Mouse (Mus musculus) large intestine, adult 2 months (tissue): ENCODE measurements around the gene Tmprss12. TPM values are rescaled to one million over a fixed set of nuclear protein-coding genes. Genes with fewer than 3 reads are reported as not detected.
A peak's percentile ranks its signal among the peaks of the same experiment; 100 is the strongest.
"Not testable (repeated sequence)": the region's sequence is repeated elsewhere in the genome, so short reads cannot be mapped to it uniquely, and the experiment has no call there.

Source experiments
- DNase-seq: peaks from one replicate; pipeline ENCODE4 v3.0.0-alpha.2; 2012; ENCODE audit warnings: low read depth, low spot score
- WGBS: fragments of 180-500 bp; shearing (Covaris S2); methylation state at CpG from one replicate; pipeline ENCODE4 v1.1.7; 2018; 5-methylcytosine and 5-hydroxymethylcytosine counted together
- polyA plus RNA-seq: library from polyadenylated mRNA; depleted of rRNA; stranded (reverse); fragments of >200 nt; gene quantifications from 2 replicates; pipeline ENCODE4 v1.2.3, GENCODE M21; 2012

Gene Tmprss12
- polyA plus RNA-seq, 1 experiment = not detected

GRCm38 (mm10) chr15:100270609-100271008, 10.0 kb upstream of the Tmprss12 start:
- DNase-seq = not testable (repeated sequence)
- 76% methylated on average over 7 of the region's 7 CpGs for WGBS

GRCm38 (mm10) chr15:100271411-100271810, 9.2 kb upstream of the Tmprss12 start:
- no peak for DNase-seq
- WGBS = 90% methylated on average over 14 of the region's 14 CpGs

DNA sequence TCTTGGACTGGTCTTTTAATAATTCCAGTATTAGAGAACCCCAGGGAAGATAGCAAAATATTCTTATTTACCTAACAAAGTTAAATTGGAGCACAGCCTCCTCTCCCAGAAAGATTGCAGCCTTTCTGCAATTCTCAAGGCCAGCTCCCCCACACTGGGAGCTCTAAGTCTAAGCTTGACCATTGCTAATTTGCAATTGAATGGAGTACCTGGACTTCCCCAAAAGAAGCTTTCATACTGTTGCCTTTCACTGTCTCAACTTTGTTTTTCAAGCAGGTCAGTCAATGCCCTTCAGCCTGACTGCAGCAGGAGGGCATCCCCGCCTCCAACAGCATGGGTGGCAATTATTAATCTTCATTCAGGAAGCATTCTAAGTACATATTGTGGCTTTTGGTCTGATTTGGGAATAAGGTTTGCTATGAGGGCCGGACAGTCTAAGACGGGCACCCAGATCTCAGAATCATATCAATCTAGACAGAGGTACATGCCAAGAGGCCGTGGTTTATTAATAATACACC, 6.8 kb upstream of the Tmprss12 start:
- DNase-seq = not testable (repeated sequence)
- WGBS = 97% methylated on average over 4 of the region's 4 CpGs

- no peak for DNase-seq
- 93% methylated on average over 7 of the region's 7 CpGs for WGBS
Observed at GRCm38 (mm10) chr15:100274790-100275559, 5.7 kb upstream of the Tmprss12 start.

DNA sequence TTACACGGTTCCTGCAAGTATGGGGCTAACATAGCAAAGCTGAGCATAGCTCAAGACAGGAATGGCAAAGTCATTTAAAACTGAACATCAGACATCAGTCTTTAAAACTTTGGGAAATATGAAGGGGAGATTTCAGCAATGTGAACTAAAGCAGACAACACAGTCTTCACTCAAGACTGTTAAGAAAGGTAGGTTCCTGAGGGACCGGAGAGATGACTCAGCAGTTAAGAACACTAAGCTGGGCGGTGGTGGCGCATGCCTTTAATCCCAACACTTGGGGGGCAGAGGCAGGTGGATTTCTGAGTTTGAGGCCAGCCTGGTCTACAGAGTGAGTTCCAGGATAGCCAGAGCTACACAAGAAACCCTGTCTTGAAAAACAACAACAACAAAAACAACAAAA, 4.2 kb upstream of the Tmprss12 start:
- WGBS = 93% methylated on average over 4 of the region's 4 CpGs
- DNase-seq = no peak

GRCm38 (mm10) chr15:100277586-100277985, 3.1 kb upstream of the Tmprss12 start:
- WGBS = 89% methylated on average over 3 of the region's 3 CpGs
- no peak for DNase-seq

GRCm38 (mm10) chr15:100288980-100289379, 8.3 kb downstream of the Tmprss12 start:
- peak; percentile 77 for DNase-seq
- 47% methylated on average over 6 of the region's 6 CpGs for WGBS

DNA sequence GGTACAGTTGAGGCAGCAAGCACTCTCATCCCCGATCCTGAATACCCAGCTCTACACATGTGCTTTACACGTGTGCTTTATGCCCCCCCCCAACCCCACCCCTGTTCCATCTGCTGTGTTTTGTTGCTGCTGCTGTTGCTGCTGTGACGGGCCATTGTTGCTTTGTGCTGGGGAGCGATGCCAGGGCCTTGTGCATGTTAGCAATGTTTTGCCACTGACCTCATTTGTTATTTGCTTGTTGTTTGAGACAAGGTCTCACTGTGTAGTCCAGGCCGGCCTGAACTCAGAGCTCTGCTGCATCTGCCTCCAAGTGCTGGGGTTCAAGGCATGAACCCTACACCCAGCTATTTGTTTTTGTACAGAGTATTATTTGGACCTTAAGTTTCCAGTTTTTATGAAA, 10.2 kb downstream of the Tmprss12 start:
- DNase-seq = no peak
- 81% methylated on average over 5 of the region's 5 CpGs for WGBS

DNA sequence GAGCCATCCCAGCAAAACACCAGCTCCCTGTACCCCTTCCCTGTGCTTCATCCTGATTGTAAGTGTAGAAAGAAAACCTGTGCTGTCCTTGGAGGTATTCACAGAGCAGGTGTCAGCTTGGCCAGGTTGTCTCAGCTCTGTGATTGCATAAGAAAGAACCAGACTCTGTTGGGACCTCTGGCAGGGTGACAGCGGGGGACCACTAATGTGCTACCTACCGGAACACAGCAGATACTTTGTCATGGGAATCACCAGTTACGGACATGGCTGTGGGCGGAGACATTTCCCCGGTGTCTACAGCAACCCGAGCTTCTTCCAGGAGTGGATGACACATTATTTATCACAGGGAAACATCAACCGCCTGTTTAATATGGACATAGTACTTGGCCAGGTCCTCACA, 11.7 kb downstream of the Tmprss12 start:
- DNase-seq = no peak

DNA sequence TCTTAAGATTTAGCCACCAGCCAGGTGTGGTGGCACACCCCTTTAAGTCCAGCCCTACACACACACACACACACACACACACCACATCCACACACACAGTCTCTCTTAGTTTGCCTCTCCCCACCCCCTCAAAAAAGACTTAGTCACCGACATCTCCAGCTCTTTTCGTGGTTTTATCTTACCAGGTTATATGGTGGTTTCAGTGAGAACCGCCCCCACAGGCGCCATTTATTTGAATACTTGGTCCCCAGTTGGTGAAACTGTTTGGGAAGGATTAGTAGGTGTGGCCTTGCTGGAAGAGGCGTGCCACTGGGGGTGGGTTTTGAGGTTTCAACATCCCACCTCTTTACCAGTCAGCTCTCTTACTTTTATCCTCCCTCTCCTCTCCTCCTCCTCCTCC, 17.2 kb downstream of the Tmprss12 start:
- WGBS = 94% methylated on average over 5 of the region's 5 CpGs
- no peak for DNase-seq

More for the DNA sequence above, 11.7 kb downstream of the Tmprss12 start:
- 56% methylated on average over 7 of the region's 7 CpGs for WGBS

DNA sequence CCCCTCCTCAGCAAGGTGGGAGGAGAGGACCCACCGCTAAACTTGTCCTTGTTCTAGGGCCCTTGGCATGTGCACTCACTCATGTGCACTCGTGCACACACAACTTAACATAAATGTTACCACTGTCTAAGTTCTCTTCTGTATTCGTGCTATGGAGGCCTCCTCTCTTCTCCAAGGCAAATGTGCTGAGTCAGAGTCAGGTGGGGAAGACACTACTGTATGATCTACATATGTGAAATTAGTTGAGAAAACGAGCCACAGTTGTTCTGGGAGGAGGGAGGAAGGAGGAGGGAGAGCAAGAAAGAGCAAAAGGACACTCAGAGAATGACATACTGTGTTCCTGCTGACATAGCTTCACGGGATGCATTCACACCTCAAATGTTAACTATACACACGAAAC, 19.9 kb downstream of the Tmprss12 start:
- 65% methylated on average over 6 of the region's 6 CpGs for WGBS
- DNase-seq = no peak

- DNase-seq = no peak
- 90% methylated on average over 15 of the region's 15 CpGs for WGBS
Observed at GRCm38 (mm10) chr15:100301556-100301955, 20.9 kb downstream of the Tmprss12 start.

GRCm38 (mm10) chr15:100303428-100304018, 22.9 kb downstream of the Tmprss12 start:
- WGBS = 25% methylated on average over 8 of the region's 8 CpGs
- DNase-seq = no peak

GRCm38 (mm10) chr15:100304019-100304991, 23.7 kb downstream of the Tmprss12 start, which contains the start of gene Mettl7a1:
Mettl7a1 (plus strand) TSS chr15:100304140.
- WGBS = under 1% methylated on average over 24 of the region's 30 CpGs
- peak; percentile 89 for DNase-seq

DNA sequence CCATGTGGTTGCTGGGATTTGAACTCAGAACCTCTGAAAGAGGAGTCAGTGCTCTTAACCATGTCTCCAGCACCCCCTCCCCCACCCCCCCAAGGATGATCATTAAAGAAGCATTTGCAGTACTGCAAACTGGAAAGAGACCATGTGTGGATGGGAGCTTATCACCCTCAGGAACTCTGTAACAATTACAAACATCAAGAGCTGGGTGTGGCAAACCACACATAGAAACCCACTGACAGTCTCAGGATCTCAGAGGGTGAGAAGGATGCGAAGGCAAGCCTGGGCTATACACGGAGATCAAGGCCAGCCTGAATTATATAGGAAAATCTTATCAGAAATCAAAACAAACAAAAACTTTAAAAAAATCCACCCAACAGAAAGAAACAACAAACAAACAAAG, 25.6 kb downstream of the Tmprss12 start:
- no peak for DNase-seq
- WGBS = 59% methylated on average over 2 of the region's 2 CpGs

DNA sequence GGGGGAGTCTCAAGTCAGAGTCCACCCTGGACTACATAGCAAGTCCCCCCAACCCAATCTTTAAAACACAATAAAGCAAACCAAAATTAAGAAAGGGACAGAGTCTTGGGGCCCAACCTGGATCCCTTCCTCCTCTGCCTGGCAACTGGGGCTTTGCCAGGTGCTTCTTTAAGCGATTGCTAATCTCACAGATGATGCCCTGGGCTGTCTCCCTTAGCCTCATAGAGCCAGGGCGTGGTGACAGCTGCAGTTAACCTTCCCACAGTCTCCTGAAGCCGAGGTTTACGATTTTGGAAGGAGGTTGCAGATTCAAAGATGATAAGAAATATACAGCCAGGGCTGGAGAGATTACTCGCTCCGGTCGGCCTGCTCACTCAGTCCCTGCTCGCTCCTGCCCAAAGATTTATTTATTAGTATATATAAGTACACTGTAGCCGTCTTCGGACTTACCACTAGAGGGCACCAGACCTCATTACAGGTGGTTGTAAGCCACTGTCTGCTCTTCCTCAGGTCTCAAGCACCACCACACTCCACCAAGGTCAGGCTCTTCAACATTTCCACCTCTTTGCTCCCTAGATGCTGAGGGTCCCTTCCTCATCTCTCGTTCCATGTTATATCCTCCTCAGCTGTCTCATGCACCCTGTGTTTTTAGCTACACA, 26.9 kb downstream of the Tmprss12 start:
- not testable (repeated sequence) for DNase-seq
- 15% methylated on average over 11 of the region's 11 CpGs for WGBS

DNA sequence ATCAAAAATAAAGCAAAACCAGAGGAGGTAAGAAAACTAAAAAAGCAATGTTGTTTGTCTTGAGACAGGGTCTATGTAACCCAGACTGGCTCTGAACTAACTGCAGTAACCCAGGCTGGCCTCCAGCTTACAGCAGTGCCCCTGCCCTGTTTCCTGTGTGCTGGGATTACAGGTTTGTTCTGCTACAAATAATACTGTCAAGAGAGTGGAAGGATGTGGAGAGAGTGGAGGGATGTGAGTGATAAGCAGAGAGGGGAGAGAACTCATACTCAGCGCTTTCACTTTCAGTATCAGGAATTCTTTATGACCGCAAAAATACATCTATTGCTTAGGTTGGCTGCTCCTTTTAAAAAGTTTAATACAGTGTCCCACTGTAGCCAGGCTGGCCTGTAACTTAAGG, 31.7 kb downstream of the Tmprss12 start:
- WGBS = 36% methylated on average over 2 of the region's 2 CpGs
- no peak for DNase-seq

DNA sequence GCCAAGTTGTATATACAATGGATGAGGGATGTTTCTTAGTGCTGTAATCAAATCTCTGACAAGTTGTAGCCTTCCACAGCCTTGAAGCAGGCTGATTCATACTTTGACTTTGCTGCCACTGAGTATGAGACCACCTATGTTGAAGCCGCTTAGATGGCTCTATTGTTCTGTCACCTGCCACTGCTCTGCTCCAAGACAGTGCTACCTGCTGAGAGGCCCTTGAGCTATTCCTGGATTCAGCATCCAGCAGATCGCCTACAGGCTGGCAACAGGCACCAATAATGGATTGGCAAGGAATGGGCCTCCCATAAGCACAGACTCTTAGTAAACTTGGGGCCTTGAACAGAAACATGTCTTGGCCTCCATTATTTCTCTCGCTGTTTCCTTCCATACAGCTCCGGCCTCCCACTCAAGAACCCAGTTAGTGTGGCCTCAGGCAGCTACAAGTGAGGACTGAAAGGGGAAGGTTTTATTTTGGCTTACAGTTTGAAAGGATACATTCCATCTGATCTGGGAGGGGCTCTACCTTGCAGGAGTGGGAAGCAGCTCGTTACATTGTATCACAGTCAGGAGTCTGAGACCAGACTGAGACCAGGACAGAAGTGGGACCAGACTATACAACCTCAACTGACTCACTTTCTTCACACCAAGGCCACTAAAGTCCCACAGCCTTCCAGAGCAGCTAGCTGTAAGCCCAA, 34.0 kb downstream of the Tmprss12 start:
- 96% methylated on average over 5 of the region's 5 CpGs for WGBS
- no peak for DNase-seq
